Mouse (Mus musculus) heart, embryonic 13.5 days (tissue): Measurements from ENCODE around the gene Hivep3. TPM values are rescaled to one million over a fixed set of nuclear protein-coding genes. Genes with fewer than 3 reads are reported as not detected.

Experiments
- ATAC-seq: fragments of 200-750 bp; cut with Nextera tagmentation; 2 replicates; pipeline ENCODE4 v1.8.0; 2017; ENCODE audit warnings: moderate TSS enrichment; ENCODE audit not compliant: insufficient number of reproducible peaks, low FRiP score, low TSS enrichment; ENCODE audit errors: extremely low read depth
- H3K27ac ChIP-seq: fragments of 300-500 bp; sonication (generic); replicated peaks from 2 replicates; pipeline ENCODE4 v1.5.1; 2015; ENCODE audit warnings: moderate library complexity, mild to moderate bottlenecking, inconsistent platforms
- H3K27me3 ChIP-seq: fragments of 300-500 bp; sonication (generic); replicated peaks from 2 replicates; pipeline ENCODE4 v1.6.1; 2015; ENCODE audit warnings: mild to moderate bottlenecking, inconsistent platforms
- H3K36me3 ChIP-seq: fragments of 300-500 bp; sonication (generic); 2 replicates; pipeline ENCODE4 v1.6.1; 2015; ENCODE audit warnings: mild to moderate bottlenecking, inconsistent platforms
- H3K4me1 ChIP-seq: fragments of 300-500 bp; sonication (generic); 2 replicates; pipeline ENCODE4 v1.6.1; 2015; ENCODE audit warnings: inconsistent platforms
- H3K4me2 ChIP-seq: fragments of 300-500 bp; sonication (generic); 2 replicates; pipeline ENCODE4 v1.6.1; 2015; ENCODE audit warnings: inconsistent platforms, mild to moderate bottlenecking, moderate library complexity
- H3K4me3 ChIP-seq: fragments of 300-500 bp; sonication (generic); 2 replicates; pipeline ENCODE4 v1.5.1; 2015; ENCODE audit warnings: moderate library complexity, mild to moderate bottlenecking, inconsistent platforms
- H3K9ac ChIP-seq: fragments of 300-500 bp; sonication (generic); 2 replicates; pipeline ENCODE4 v1.6.1; 2015; ENCODE audit warnings: inconsistent platforms, mild to moderate bottlenecking, moderate library complexity
- H3K9me3 ChIP-seq: fragments of 300-500 bp; sonication (generic); 2 replicates; pipeline ENCODE4 v1.6.1; 2016; ENCODE audit warnings: inconsistent platforms
- WGBS: fragments of 180-500 bp; shearing (Covaris S2); methylation state at CpG from one replicate; pipeline ENCODE4 v1.1.7; 2015; ENCODE audit warnings: mixed read lengths; 5-methylcytosine and 5-hydroxymethylcytosine counted together
- polyA plus RNA-seq: library from polyadenylated mRNA; unstranded; fragments of >200 nt; fragmentation: Nextera tagmentation; extraction: Ambion mirVana; gene quantifications from 2 replicates; pipeline ENCODE4 v1.2.1, GENCODE M21; 2015

Hivep3 gene
- polyA plus RNA-seq, 1 experiment from 2014 or later = 5.0 TPM

DNA sequence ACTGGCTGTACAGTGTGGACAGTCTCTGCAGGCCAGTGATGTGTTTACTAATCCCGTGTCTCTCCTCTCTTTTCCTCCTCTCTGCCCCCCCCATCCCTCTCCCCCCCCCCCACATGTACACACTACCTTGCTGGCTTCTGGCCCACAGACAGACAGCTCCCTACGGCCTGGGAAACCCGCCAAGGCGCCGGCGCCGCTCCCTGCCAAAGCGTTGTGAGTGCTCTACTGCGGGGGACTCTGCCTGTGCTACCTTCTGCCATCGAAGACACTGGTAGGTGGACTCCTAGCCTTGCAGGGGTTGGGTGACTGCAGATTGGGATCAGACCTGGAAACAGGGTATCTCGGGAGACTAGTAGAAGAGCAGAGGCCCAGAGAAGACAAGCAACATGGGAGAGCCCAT is 429.7 kb downstream of the Hivep3 start:
- 23% methylated on average over 11 of the region's 11 CpGs for WGBS

DNA sequence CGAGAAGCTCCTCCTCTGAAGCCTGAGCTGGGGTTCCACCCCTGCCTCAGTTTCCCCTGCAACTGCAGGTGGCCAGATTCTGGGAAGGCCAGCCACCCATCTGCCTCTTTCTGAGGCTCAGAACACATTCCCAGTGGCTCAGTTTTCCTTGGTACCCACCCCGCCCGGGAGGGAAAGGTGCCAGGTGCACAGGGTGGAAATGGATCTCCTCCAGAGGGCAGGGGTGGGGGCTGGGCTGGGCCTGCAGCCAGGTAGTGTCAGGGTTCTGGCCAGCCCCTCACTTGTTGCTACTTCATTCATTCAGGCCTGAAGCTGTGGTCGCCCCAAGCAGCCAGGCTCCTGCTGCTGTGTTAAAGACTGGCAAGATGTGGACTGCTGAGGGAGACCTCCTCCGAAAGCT is 430.7 kb downstream of the Hivep3 start:
- Histone ChIP-seq H3K36me3 (no peaks in the 10 kb centered on the region), H3K4me1 (peaks cover 46% of the 10 kb centered on the region), H3K27ac (no peak overlapping the region), H3K4me2 (no peak overlapping the region), H3K9ac (no peak overlapping the region), H3K27me3 (peaks cover 22% of the 10 kb centered on the region), H3K9me3 (no peaks in the 10 kb centered on the region), H3K4me3 (no peak overlapping the region)
- 86% methylated on average over 5 of the region's 5 CpGs for WGBS
- ATAC-seq = no peak

More for the DNA sequence above, 429.7 kb downstream of the Hivep3 start:
- H3K36me3 ChIP-seq = no peaks in the 10 kb centered on the region
- 0 out of 2 replicates have a peak overlapping the region, but pooled peaks have one; percentile 3 for H3K27ac ChIP-seq
- H3K4me3 ChIP-seq = no peak overlapping the region
- ATAC-seq = no peak
- H3K9me3 ChIP-seq = no peaks in the 10 kb centered on the region
- H3K4me2 ChIP-seq = no peak overlapping the region
- peaks cover 46% of the 10 kb centered on the region for H3K4me1 ChIP-seq
- 0 out of 2 replicates have a peak overlapping the region, but pooled peaks have one; percentile 33 for H3K9ac ChIP-seq
- H3K27me3 ChIP-seq = peaks cover 22% of the 10 kb centered on the region

DNA sequence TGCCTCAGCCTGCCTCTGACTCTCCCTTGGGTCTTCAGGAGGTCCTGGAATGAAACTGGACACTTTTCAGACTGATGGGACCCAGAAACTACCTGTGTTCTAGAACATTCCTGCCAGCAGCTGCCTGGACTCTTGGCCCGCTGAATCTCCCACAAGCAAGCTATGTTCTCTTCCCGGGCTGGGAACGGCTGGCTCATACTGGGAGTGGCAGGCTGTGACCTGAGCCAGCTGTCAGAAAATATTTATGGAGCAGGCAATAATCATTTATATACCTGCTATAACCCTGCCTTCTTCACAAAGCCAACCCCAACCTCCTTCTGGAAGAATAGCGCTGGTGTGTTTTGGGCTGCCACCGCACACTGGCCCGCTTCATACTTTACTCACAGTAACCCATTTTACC is 434.2 kb downstream of the Hivep3 start:
- no peaks in the 10 kb centered on the region for H3K9me3 ChIP-seq
- WGBS = 82% methylated on average over 6 of the region's 6 CpGs

DNA sequence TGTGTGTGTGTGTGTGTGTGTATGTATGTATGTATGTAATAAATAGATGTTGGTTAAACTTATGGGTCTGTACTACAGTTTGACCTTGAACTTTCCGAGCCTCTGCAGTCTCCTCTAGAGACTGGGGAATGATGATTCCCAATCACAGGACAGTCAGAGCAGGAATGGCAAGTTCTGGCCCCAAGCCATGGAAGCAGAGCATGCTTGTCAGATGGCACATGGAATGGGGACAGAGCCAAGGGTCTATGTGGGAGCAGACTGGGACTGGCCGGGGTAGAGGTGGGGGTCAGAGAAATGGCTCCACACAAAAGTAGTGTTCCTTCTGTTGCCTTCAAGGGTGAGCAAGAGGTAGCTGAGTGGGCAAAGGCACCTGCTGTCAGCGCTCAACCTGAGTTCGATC is 434.8 kb downstream of the Hivep3 start:
- Histone ChIP-seq H3K9ac (no peak overlapping the region), H3K4me3 (no peak overlapping the region), H3K4me2 (no peak overlapping the region), H3K27ac (no peak overlapping the region), H3K9me3 (no peaks in the 10 kb centered on the region), H3K36me3 (no peaks in the 10 kb centered on the region), H3K27me3 (peaks cover 5% of the 10 kb centered on the region; the same call in 1 of the 2 replicates), H3K4me1 (peaks cover 42% of the 10 kb centered on the region)
- ATAC-seq = no peak
- WGBS = 73% methylated on average over 4 of the region's 4 CpGs

More for the DNA sequence above, 434.2 kb downstream of the Hivep3 start:
- H3K27me3 ChIP-seq = peaks cover 7% of the 10 kb centered on the region; the same call in 1 of the 2 replicates
- no peak for ATAC-seq
- no peak overlapping the region for H3K27ac ChIP-seq
- no peak overlapping the region for H3K4me3 ChIP-seq
- H3K4me1 ChIP-seq = peaks cover 48% of the 10 kb centered on the region
- no peak overlapping the region for H3K4me2 ChIP-seq
- H3K9ac ChIP-seq = no peak overlapping the region
- H3K36me3 ChIP-seq = no peaks in the 10 kb centered on the region

DNA sequence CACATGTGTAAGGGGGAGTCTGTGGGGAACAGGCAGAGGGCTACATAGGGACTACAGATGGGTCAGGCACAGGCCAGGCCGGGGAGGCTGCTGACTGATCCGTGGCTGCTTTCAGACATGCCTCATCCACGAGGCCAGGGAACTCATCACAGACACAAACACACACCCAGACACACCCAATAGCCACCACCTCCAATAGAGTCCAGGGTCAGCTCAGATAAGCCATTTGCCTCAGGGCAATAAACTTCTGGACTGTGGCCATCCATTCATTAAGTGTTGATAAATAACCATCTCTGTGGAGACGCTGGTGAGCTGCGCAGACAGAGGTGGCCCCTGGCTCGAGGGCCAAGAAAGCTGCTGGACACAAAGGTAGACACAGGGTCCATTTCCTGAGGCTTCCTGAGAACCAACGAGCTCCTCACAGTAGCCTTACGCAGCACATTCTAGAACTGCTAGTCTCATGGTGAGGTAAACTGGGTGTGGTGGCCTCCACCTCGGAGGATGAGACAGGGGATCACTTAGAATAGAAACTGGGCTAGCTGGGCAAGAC is 436.9 kb downstream of the Hivep3 start:
- Histone ChIP-seq H3K4me3 (no peak overlapping the region), H3K9me3 (no peaks in the 10 kb centered on the region), H3K4me1 (peaks cover 35% of the 10 kb centered on the region), H3K9ac (no peak overlapping the region), H3K4me2 (no peak overlapping the region), H3K36me3 (no peaks in the 10 kb centered on the region), H3K27ac (no peak overlapping the region), H3K27me3 (no peaks in the 10 kb centered on the region)
- ATAC-seq = no peak
- 58% methylated on average over 9 of the region's 9 CpGs for WGBS

DNA sequence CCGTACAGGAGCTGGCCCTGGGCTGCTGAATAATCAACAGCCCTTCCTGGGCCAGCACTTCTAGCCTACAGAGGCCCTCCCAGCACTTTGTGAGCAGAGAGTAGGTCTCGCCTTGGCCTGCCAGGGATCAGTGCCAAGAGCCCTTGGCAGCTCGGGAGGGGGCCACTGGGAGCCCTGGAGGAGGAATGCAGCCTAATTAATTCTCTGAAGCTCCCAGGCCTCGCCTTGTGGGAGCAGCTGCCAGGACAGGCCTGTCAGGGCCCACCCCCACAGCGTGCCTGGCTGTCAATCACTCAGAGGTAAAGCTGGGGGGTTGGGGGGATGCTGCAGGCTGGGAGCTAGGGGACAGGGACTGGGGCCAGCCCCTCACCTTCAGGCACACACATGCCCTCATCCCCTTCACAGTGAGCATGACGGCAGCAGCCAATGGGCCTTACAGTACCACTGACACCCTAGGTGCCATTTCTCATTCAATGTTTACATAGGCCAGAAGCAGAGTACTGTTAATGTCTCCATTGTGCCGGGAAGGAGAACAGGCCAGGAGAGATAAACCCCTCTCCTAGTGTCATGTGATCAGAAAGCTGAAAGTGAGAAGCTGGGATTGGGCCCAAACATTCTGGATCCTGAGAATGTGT is 438.6 kb downstream of the Hivep3 start:
- Histone ChIP-seq H3K36me3 (no peaks in the 10 kb centered on the region), H3K9ac (no peak overlapping the region), H3K9me3 (no peaks in the 10 kb centered on the region), H3K4me1 (peaks cover 35% of the 10 kb centered on the region), H3K4me3 (no peak overlapping the region), H3K4me2 (no peak overlapping the region), H3K27ac (0 out of 2 replicates have a peak overlapping the region, but pooled peaks have one; percentile 1), H3K27me3 (no peaks in the 10 kb centered on the region)
- WGBS = 15% methylated on average over 7 of the region's 7 CpGs
- ATAC-seq = no peak

DNA sequence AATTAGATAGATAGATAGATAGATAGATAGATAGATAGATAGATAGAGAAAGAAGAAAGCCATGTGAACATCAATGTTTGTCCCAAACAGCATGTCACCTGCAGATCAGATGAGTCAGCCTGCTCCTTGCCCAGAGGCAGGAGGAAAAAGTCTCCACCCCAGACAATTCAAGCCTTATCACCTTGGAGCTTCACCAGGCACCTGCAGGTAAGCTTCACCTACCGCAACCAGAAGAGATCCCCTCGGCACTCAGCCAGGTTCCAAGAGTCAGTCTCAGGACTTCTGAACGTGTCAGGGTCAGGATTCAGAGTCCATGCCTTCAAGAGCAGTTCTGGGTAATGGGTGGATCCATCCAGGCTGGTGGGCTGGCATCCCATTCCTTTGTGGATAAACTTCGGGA is 445.5 kb downstream of the Hivep3 start:
- WGBS = 79% methylated on average over 4 of the region's 4 CpGs
- no peaks in the 10 kb centered on the region for H3K36me3 ChIP-seq
- H3K4me1 ChIP-seq = no peaks in the 10 kb centered on the region
- no peak overlapping the region for H3K27ac ChIP-seq
- H3K9me3 ChIP-seq = no peaks in the 10 kb centered on the region
- no peak overlapping the region for H3K4me3 ChIP-seq
- H3K4me2 ChIP-seq = no peak overlapping the region
- no peak for ATAC-seq
- no peak overlapping the region for H3K9ac ChIP-seq
- H3K27me3 ChIP-seq = peaks cover 8% of the 10 kb centered on the region; the same call in 1 of the 2 replicates

DNA sequence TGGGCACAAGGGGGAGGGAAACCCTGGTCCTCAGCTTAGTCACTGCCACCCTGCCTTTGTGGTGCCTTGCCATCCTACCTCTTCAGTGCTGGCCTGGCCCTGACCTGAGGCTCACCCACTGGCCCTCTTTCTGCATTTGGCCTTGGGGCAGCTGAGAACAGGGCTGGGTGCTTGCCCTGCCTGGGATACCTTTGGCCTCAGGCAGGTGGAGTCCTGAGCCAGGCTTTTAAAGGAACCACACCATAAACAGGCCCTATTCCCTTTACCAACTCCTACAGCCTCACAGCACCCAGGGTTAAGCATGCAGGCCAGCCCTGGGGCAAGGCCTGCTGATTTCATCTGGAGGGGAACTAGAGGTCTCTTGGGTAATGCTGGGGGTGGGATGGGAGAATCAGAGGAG is 447.0 kb downstream of the Hivep3 start:
- H3K9me3 ChIP-seq = no peaks in the 10 kb centered on the region
- H3K27ac ChIP-seq = no peak overlapping the region
- no peaks in the 10 kb centered on the region for H3K4me1 ChIP-seq
- ATAC-seq = no peak
- H3K36me3 ChIP-seq = no peaks in the 10 kb centered on the region
- no peak overlapping the region for H3K4me2 ChIP-seq
- H3K4me3 ChIP-seq = no peak overlapping the region
- H3K27me3 ChIP-seq = peaks cover 22% of the 10 kb centered on the region
- H3K9ac ChIP-seq = no peak overlapping the region

DNA sequence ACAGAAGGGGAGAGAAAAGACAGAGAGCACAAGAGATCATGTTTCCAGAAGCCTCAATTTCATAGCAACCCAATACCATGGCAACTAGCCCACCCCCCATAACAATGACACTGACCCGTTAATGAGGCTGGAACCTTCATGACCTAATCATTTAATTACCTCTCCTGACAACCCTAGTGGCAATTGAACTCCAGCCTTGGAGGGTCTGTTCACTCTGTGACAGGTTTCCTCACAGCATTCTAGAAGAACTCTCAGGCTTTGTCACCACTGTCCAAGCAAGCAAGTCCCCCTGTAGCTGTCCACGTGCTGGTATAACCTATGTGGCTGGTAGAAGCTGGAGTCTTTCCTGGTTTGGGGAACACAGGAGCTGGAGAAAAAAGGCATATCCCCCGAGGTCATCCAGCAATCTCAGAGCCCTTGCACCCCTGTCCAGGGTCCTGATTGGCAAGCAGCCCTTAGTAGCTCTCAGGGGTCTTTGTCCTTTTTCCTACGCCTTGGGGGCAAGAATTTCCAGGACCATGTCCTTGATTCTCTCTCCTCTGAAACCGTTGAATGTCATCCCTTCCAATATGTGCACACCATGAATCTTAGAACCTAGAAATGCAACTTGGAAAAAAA is 450.9 kb downstream of the Hivep3 start:
- no peak for ATAC-seq
- 20% methylated on average over 5 of the region's 5 CpGs for WGBS
- Histone ChIP-seq H3K4me2 (no peak overlapping the region), H3K4me1 (peaks cover 9% of the 10 kb centered on the region), H3K27me3 (peaks cover 36% of the 10 kb centered on the region), H3K9me3 (no peaks in the 10 kb centered on the region), H3K4me3 (no peak overlapping the region), H3K27ac (no peak overlapping the region), H3K9ac (no peak overlapping the region), H3K36me3 (no peaks in the 10 kb centered on the region)

DNA sequence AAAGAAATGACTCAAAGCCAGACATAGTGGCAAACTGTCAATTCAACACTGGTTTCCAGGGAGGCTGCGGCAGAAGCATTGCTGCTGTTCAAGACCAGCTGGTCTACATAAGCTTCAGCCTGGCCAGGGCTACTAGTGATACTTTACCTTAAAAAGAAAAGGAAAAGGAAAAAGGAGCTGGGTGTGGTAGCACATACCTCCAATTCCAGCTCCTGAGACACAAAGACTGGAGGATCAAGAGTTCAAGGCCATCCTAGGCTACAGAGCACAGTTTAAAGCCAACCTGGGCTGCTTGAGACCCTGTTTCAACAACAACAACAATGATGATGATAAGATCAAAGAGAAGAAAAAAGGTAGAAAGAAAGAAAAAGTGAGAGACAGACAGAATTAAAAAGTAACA is 452.9 kb downstream of the Hivep3 start:
- Histone ChIP-seq H3K4me2 (no peak overlapping the region), H3K36me3 (no peaks in the 10 kb centered on the region), H3K9ac (no peak overlapping the region), H3K27me3 (peaks cover 43% of the 10 kb centered on the region), H3K4me3 (no peak overlapping the region), H3K27ac (no peak overlapping the region), H3K4me1 (peaks cover 9% of the 10 kb centered on the region), H3K9me3 (no peaks in the 10 kb centered on the region)
- WGBS = 85% methylated on average over 1 of the region's 1 CpGs
- no peak for ATAC-seq

DNA sequence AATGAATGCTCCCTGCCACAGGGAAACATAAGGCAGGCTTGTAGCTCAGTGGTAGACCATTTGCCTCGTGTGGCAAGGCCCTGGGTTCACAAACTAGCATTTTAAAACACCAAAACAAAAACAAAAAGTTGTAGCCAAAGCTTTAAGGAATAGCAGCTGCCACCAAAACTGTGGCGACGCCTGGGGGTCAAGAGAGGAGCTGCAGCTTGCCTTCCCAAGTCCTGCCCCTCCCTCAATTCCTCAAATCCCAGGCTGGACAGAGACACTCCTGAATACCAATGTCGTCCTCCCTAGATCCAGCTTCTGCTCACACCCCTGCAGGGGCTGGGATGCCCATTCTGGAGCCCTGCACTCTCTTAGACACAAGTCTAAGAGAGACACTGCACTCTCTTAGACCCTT is 453.4 kb downstream of the Hivep3 start:
- Histone ChIP-seq H3K36me3 (no peaks in the 10 kb centered on the region), H3K27ac (no peak overlapping the region), H3K9me3 (no peaks in the 10 kb centered on the region), H3K27me3 (peaks cover 43% of the 10 kb centered on the region), H3K4me1 (peaks cover 9% of the 10 kb centered on the region), H3K4me3 (no peak overlapping the region), H3K4me2 (no peak overlapping the region), H3K9ac (no peak overlapping the region)
- ATAC-seq = no peak
- 0% methylated on average over 4 of the region's 4 CpGs for WGBS
